Mouse (Mus musculus): ENCODE data around the gene AA986860. TPM values are rescaled to one million over a fixed set of nuclear protein-coding genes. Genes with fewer than 3 reads are reported as not detected.

The AA986860 gene
- total and polyA plus RNA-seq, 2 experiments from 2014 or later: 0.42 to 0.99 TPM

- no peaks in the 10 kb centered on the region for H3K27me3 ChIP-seq (ENCODE audit: insufficient read depth, low read length)
- H3K4me2 ChIP-seq (ENCODE audit: low read depth, low read length, poor library complexity, severe bottlenecking): no peak overlapping the region
- TF ChIP-seq CTCF (IDR thresholded peaks at IDR 0.05): no peak
- H3K27ac ChIP-seq (ENCODE audit: low read depth, low read length): no peak overlapping the region
- DNase-seq (ENCODE audit: low spot score) (no peak), ATAC-seq (ENCODE audit: low FRiP score) (no peak)
- H3K36me3 ChIP-seq (ENCODE audit: insufficient read depth, low read length): no peaks in the 10 kb centered on the region
- H3K9me3 ChIP-seq (ENCODE audit: low read length): no peaks in the 10 kb centered on the region
- WGBS: 89% methylated on average over 13 of the region's 13 CpGs
- H3K4me1 ChIP-seq (ENCODE audit: insufficient read depth, low read length): no peaks in the 10 kb centered on the region
- H3K4me3 ChIP-seq (ENCODE audit: low read depth, low read length): no peak overlapping the region
- H3K9ac ChIP-seq (replicated peaks; ENCODE audit: low read length, poor library complexity, severe bottlenecking): no peak overlapping the region
These were observed 1.2 kb downstream of the AA986860 start for GRCm38 (mm10) chr1:130732706-130733658.

- WGBS: 92% methylated on average over 4 of the region's 4 CpGs
- TF ChIP-seq CTCF (IDR thresholded peaks at IDR 0.05): no peak
- no peaks in the 10 kb centered on the region for H3K36me3 ChIP-seq (ENCODE audit: insufficient read depth, low read length)
These were observed 1.9 kb downstream of the AA986860 start for GRCm38 (mm10) chr1:130733671-130734070.

GRCm38 (mm10) chr1:130734452-130734851 lies 2.7 kb downstream of the AA986860 start:
- no peak for DNase-seq (ENCODE audit: low spot score)
- no peak overlapping the region for H3K4me2 ChIP-seq (ENCODE audit: low read depth, low read length, poor library complexity, severe bottlenecking)
- no peak overlapping the region for H3K9ac ChIP-seq (replicated peaks; ENCODE audit: low read length, poor library complexity, severe bottlenecking)
- H3K27ac ChIP-seq (ENCODE audit: low read depth, low read length): no peak overlapping the region
- H3K36me3 ChIP-seq (ENCODE audit: insufficient read depth, low read length): no peaks in the 10 kb centered on the region
- H3K9me3 ChIP-seq (ENCODE audit: low read length): no peaks in the 10 kb centered on the region
- H3K4me1 ChIP-seq (ENCODE audit: insufficient read depth, low read length): no peaks in the 10 kb centered on the region
- no peaks in the 10 kb centered on the region for H3K27me3 ChIP-seq (ENCODE audit: insufficient read depth, low read length)
- ATAC-seq (ENCODE audit: low FRiP score): no peak
- no peak overlapping the region for H3K4me3 ChIP-seq (ENCODE audit: low read depth, low read length)
- TF ChIP-seq CTCF (IDR thresholded peaks at IDR 0.05): no peak
- 52% methylated on average over 5 of the region's 5 CpGs for WGBS

More at GRCm38 (mm10) chr1:130733671-130734070, 1.9 kb downstream of the AA986860 start:
- no peak overlapping the region for H3K27ac ChIP-seq (ENCODE audit: low read depth, low read length)
- no peak overlapping the region for H3K4me2 ChIP-seq (ENCODE audit: low read depth, low read length, poor library complexity, severe bottlenecking)
- H3K4me3 ChIP-seq (ENCODE audit: low read depth, low read length): no peak overlapping the region
- H3K27me3 ChIP-seq (ENCODE audit: insufficient read depth, low read length): no peaks in the 10 kb centered on the region
- ATAC-seq (ENCODE audit: low FRiP score): no peak
- H3K9me3 ChIP-seq (ENCODE audit: low read length): no peaks in the 10 kb centered on the region
- no peak for DNase-seq (ENCODE audit: low spot score)
- H3K9ac ChIP-seq (replicated peaks; ENCODE audit: low read length, poor library complexity, severe bottlenecking): no peak overlapping the region
- H3K4me1 ChIP-seq (ENCODE audit: insufficient read depth, low read length): no peaks in the 10 kb centered on the region

- 80% methylated on average over 8 of the region's 8 CpGs for WGBS
- Histone ChIP-seq H3K9me3 (ENCODE audit: low read length) (no peaks in the 10 kb centered on the region), H3K36me3 (ENCODE audit: insufficient read depth, low read length) (no peaks in the 10 kb centered on the region), H3K4me3 (ENCODE audit: low read depth, low read length) (no peak overlapping the region), H3K4me1 (ENCODE audit: insufficient read depth, low read length) (no peaks in the 10 kb centered on the region), H3K4me2 (ENCODE audit: low read depth, low read length, poor library complexity, severe bottlenecking) (no peak overlapping the region), H3K27me3 (ENCODE audit: insufficient read depth, low read length) (no peaks in the 10 kb centered on the region), H3K27ac (ENCODE audit: low read depth, low read length) (no peak overlapping the region), H3K9ac (replicated peaks; ENCODE audit: low read length, poor library complexity, severe bottlenecking) (no peak overlapping the region)
- no peak for TF ChIP-seq CTCF (IDR thresholded peaks at IDR 0.05)
- DNase-seq (ENCODE audit: low spot score): no peak
- no peak for ATAC-seq (ENCODE audit: low FRiP score)
These were observed 3.1 kb downstream of the AA986860 start for GRCm38 (mm10) chr1:130734852-130735251.

- DNase-seq (ENCODE audit: low spot score): no peak
These were observed 5.7 kb downstream of the AA986860 start for GRCm38 (mm10) chr1:130737411-130737881.

GRCm38 (mm10) chr1:130737916-130738315 lies 6.1 kb downstream of the AA986860 start:
- H3K27me3 ChIP-seq (ENCODE audit: insufficient read depth, low read length): no peaks in the 10 kb centered on the region
- DNase-seq (ENCODE audit: low spot score) (no peak), ATAC-seq (ENCODE audit: low FRiP score) (no peak)
- no peak overlapping the region for H3K27ac ChIP-seq (ENCODE audit: low read depth, low read length)
- H3K4me1 ChIP-seq (ENCODE audit: insufficient read depth, low read length): no peaks in the 10 kb centered on the region
- H3K4me2 ChIP-seq (ENCODE audit: low read depth, low read length, poor library complexity, severe bottlenecking): no peak overlapping the region
- H3K4me3 ChIP-seq (ENCODE audit: low read depth, low read length): no peak overlapping the region
- no peak for TF ChIP-seq CTCF (IDR thresholded peaks at IDR 0.05)
- H3K9me3 ChIP-seq (ENCODE audit: low read length): no peaks in the 10 kb centered on the region
- no peak overlapping the region for H3K9ac ChIP-seq (replicated peaks; ENCODE audit: low read length, poor library complexity, severe bottlenecking)
- WGBS: 88% methylated on average over 7 of the region's 7 CpGs
- no peaks in the 10 kb centered on the region for H3K36me3 ChIP-seq (ENCODE audit: insufficient read depth, low read length)

More at GRCm38 (mm10) chr1:130737411-130737881, 5.7 kb downstream of the AA986860 start:
- WGBS: 36% methylated on average over 11 of the region's 11 CpGs
- Histone ChIP-seq H3K9ac (replicated peaks; ENCODE audit: low read length, poor library complexity, severe bottlenecking) (no peak overlapping the region), H3K27ac (ENCODE audit: low read depth, low read length) (no peak overlapping the region), H3K36me3 (ENCODE audit: insufficient read depth, low read length) (no peaks in the 10 kb centered on the region), H3K4me2 (ENCODE audit: low read depth, low read length, poor library complexity, severe bottlenecking) (no peak overlapping the region), H3K27me3 (ENCODE audit: insufficient read depth, low read length) (no peaks in the 10 kb centered on the region), H3K4me3 (ENCODE audit: low read depth, low read length) (no peak overlapping the region), H3K9me3 (ENCODE audit: low read length) (no peaks in the 10 kb centered on the region), H3K4me1 (ENCODE audit: insufficient read depth, low read length) (no peaks in the 10 kb centered on the region)
- no peak for ATAC-seq (ENCODE audit: low FRiP score)
- no peak for TF ChIP-seq CTCF (IDR thresholded peaks at IDR 0.05)
